Comparison of ENCODE assay signal across 12 mouse cellular contexts in the genomic region with DNA sequence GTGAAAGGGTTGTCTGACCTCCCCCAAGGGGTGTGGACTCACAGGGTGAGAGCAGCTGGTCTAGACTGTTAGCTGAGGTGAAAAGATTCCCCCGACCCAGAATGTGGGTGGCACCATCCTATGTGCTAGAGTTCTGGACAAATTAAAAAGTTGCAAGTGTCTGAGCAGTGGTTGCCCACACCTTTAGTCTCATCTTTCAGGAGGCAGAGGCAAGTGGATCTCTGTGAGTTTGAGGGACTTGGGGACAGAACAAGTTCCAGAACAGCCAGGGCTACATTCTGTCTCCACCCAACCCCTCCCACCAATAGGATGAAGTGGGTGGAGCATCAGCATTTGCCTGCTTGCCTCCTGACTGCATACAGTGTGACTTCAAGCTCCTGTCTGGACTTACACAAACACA. TPM values are rescaled to one million over a fixed set of nuclear protein-coding genes. Genes with fewer than 3 reads are reported as not detected.
DNase-seq lines count a peak whose midpoint lies in the region; ATAC-seq lines count a peak whose summit lies in the region.
"Had no signal": no experiment of that assay in that cellular context is flagged by ENCODE, and none has a peak within 500 bp of the region (broad histone marks: within the 10 kb centered on the region; RNA-seq: fewer than 3 reads in every experiment).

No protein-coding gene starts in this region.

- H3K9ac ChIP-seq in midbrain, embryonic 12.5 days (replicated peaks) = peak overlapping the region; percentile 11; the same call in 1 of the 2 replicates
- H3K9ac ChIP-seq in midbrain, embryonic 15.5 days = no peak overlapping the region

- no peak for ATAC-seq in midbrain, embryonic 12.5 days (ENCODE audit: low FRiP score, low read depth)
- ATAC-seq in midbrain, embryonic 15.5 days (replicated peaks) = no peak
- peak; percentile 50 for ATAC-seq in erythroblast, adult 5-6 weeks (replicated peaks; ENCODE audit: low FRiP score, poor library complexity, severe bottlenecking)

- DNase-seq in cerebellum, adult 9-10 months = peak; percentile 54
- DNase-seq in cerebellum, postnatal 36 days = no peak
- DNase-seq in spleen, postnatal 36 days (ENCODE audit: low spot score in 2 of 2) = peak; percentile 59 to 70
- DNase-seq in embryo, embryonic 11 days = no peak
- no peak for DNase-seq in frontal cortex, postnatal 25 days (ENCODE audit: low spot score in 2 of 2)
- DNase-seq: heart, postnatal 4 days; lung, postnatal 10 days; right cerebral cortex, postnatal 4 days had no signal

- peaks cover 9% of the 10 kb centered on the region for H3K36me3 ChIP-seq in midbrain, embryonic 12.5 days
- H3K36me3 ChIP-seq in midbrain, embryonic 15.5 days (replicated peaks) = peaks cover 9% of the 10 kb centered on the region; the same call in 1 of the 2 replicates

- no peaks in the 10 kb centered on the region for H3K9me3 ChIP-seq in midbrain, embryonic 12.5 days
- no peaks in the 10 kb centered on the region for H3K9me3 ChIP-seq in midbrain, embryonic 15.5 days
- H3K9me3 ChIP-seq: limb, embryonic 10.5 days had no signal

- peaks cover 23% of the 10 kb centered on the region for H3K27me3 ChIP-seq in midbrain, embryonic 12.5 days
- H3K27me3 ChIP-seq in midbrain, embryonic 15.5 days (replicated peaks) = peaks cover 6% of the 10 kb centered on the region; the same call in 1 of the 2 replicates

- H3K27ac ChIP-seq in midbrain, embryonic 12.5 days (replicated peaks) = no peak overlapping the region
- H3K27ac ChIP-seq in midbrain, embryonic 15.5 days = no peak overlapping the region

- H3K4me2 ChIP-seq in midbrain, embryonic 12.5 days (replicated peaks) = no peak overlapping the region
- H3K4me2 ChIP-seq in midbrain, embryonic 15.5 days = no peak overlapping the region

- H3K4me3 ChIP-seq in midbrain, embryonic 12.5 days = no peak overlapping the region
- no peak overlapping the region for H3K4me3 ChIP-seq in midbrain, embryonic 15.5 days

- peaks cover 38% of the 10 kb centered on the region for H3K4me1 ChIP-seq in midbrain, embryonic 12.5 days
- H3K4me1 ChIP-seq in midbrain, embryonic 15.5 days = peaks cover 49% of the 10 kb centered on the region

- 77% methylated on average over 1 of the region's 1 CpGs for WGBS in midbrain, embryonic 12.5 days
- WGBS in midbrain, embryonic 15.5 days = 81% methylated on average over 1 of the region's 1 CpGs

RNA-seq across cellular contexts. Expression of a gene that starts 1.4 kb away (rescaled TPM):
- 35.4 and 37.3 TPM in 2 replicates for polyA plus RNA-seq in midbrain, embryonic 12.5 days (2016; fragmentation: Nextera tagmentation; extraction: Ambion mirVana)
- 36.6 and 38.4 TPM in 2 replicates for polyA plus RNA-seq in midbrain, embryonic 15.5 days (2015; fragmentation: Nextera tagmentation; extraction: Ambion mirVana)
- total RNA-seq in erythroblast, adult 5-6 weeks (2015; ENCODE audit: low replicate concordance) = 8.2 and 9.6 TPM in 2 replicates
- 3.8 and 6.4 TPM in 2 replicates for total RNA-seq in erythroblast, adult 5-6 weeks (2017; ENCODE audit: low replicate concordance)

RNA-seq across cellular contexts. Expression of a gene that starts 7.6 kb away (rescaled TPM):
- 98.9 and 102 TPM in 2 replicates for polyA plus RNA-seq in midbrain, embryonic 12.5 days (2016; fragmentation: Nextera tagmentation; extraction: Ambion mirVana)
- 473 and 487 TPM in 2 replicates for polyA plus RNA-seq in midbrain, embryonic 15.5 days (2015; fragmentation: Nextera tagmentation; extraction: Ambion mirVana)
- not detected in 2 replicates for total RNA-seq in erythroblast, adult 5-6 weeks (2015; ENCODE audit: low replicate concordance)
- 1.5 TPM in 1 of 2 replicates, not detected in the other for total RNA-seq in erythroblast, adult 5-6 weeks (2017; ENCODE audit: low replicate concordance)

RNA-seq across cellular contexts. Expression of a gene that starts 14.4 kb away (rescaled TPM):
- polyA plus RNA-seq in midbrain, embryonic 12.5 days (2016; fragmentation: Nextera tagmentation; extraction: Ambion mirVana) = 73.4 and 74.6 TPM in 2 replicates
- 113 TPM in 2 replicates for polyA plus RNA-seq in midbrain, embryonic 15.5 days (2015; fragmentation: Nextera tagmentation; extraction: Ambion mirVana)
- 4.8 and 12.1 TPM in 2 replicates for total RNA-seq in erythroblast, adult 5-6 weeks (2015; ENCODE audit: low replicate concordance)
- total RNA-seq in erythroblast, adult 5-6 weeks (2017; ENCODE audit: low replicate concordance) = 5.9 and 6.3 TPM in 2 replicates

RNA-seq across cellular contexts. Expression of a gene that starts 38.6 kb away (rescaled TPM):
- 0.15 and 0.39 TPM in 2 replicates for polyA plus RNA-seq in midbrain, embryonic 12.5 days (2016; fragmentation: Nextera tagmentation; extraction: Ambion mirVana)
- 0.15 and 0.46 TPM in 2 replicates for polyA plus RNA-seq in midbrain, embryonic 15.5 days (2015; fragmentation: Nextera tagmentation; extraction: Ambion mirVana)
- total RNA-seq in erythroblast, adult 5-6 weeks (2015; ENCODE audit: low replicate concordance) = not detected in 2 replicates
- total RNA-seq in erythroblast, adult 5-6 weeks (2017; ENCODE audit: low replicate concordance) = not detected in 2 replicates

RNA-seq across cellular contexts. Expression of a gene that starts 42.7 kb away (rescaled TPM):
- 17.1 and 18.0 TPM in 2 replicates for polyA plus RNA-seq in midbrain, embryonic 12.5 days (2016; fragmentation: Nextera tagmentation; extraction: Ambion mirVana)
- polyA plus RNA-seq in midbrain, embryonic 15.5 days (2015; fragmentation: Nextera tagmentation; extraction: Ambion mirVana) = 26.4 and 26.9 TPM in 2 replicates
- 21.7 and 29.2 TPM in 2 replicates for total RNA-seq in erythroblast, adult 5-6 weeks (2015; ENCODE audit: low replicate concordance)
- total RNA-seq in erythroblast, adult 5-6 weeks (2017; ENCODE audit: low replicate concordance) = 3.9 and 5.4 TPM in 2 replicates

Comparison
In these comparisons a context has a peak if more than half of its experiments do, and no peak if none do; other contexts are left out.
1. DNase-seq: peak in cerebellum, adult 9-10 months (single experiment) and spleen, postnatal 36 days (2 of 2); none in cerebellum, postnatal 36 days (0 of 2), embryo, embryonic 11 days (single experiment) and frontal cortex, postnatal 25 days (0 of 2).